ENCODE assay signal across 29 mouse cellular contexts in the genomic region with DNA sequence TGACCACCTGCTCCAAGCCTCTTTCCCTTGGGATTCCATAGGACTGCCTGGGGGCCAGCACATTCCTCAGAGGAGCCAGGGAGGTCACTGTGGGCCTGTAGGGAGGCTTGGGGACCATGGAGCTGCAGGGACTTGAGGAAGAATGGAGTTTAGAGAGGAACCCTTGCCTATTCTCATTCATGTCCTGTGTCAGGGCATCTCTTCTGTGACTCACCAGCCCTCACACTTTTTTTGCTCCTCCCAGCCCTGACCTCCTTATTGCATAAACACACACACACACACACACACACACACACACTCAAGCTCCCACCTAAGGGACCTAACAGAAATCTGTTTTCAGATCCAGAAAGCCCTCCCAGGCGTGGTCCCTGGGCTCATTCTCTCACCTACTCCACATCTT.
A peak's percentile ranks its signal among the peaks of the same experiment; 100 is the strongest.
DNase-seq lines count a peak whose midpoint lies in the region; ATAC-seq and TF ChIP-seq lines count a peak whose summit lies in the region.
"Had no signal": no experiment of that assay in that cellular context is flagged by ENCODE, and none has a peak within 500 bp of the region (broad histone marks: within the 10 kb centered on the region; RNA-seq: fewer than 3 reads in every experiment).

No protein-coding gene starts in this region.

- no peak for ATAC-seq in forebrain, embryonic 15.5 days (replicated peaks)
- no peak for ATAC-seq in midbrain, embryonic 11.5 days (ENCODE audit: low FRiP score)
- ATAC-seq in midbrain, postnatal 0 days (ENCODE audit: low FRiP score) = no peak
- no peak for ATAC-seq in midbrain, embryonic 15.5 days (replicated peaks)
- ATAC-seq: forebrain, embryonic 13.5 days; forebrain, postnatal 0 days; hindbrain, embryonic 16.5 days; inflammation-experienced regulatory T-cells, adult 6 months; intestine, embryonic 16.5 days; Patski had no signal

- peak; percentile 28 for DNase-seq in adrenal gland, postnatal 10 days
- no peak for DNase-seq in adrenal gland, postnatal 4 days (ENCODE audit: low spot score in 2 of 2)
- no peak for DNase-seq in forebrain, embryonic 10.5 days (ENCODE audit: extremely low spot score, low spot score)
- peak; percentile 81 for DNase-seq in midbrain, embryonic 11.5 days (ENCODE audit: low spot score, missing footprints)
- DNase-seq in midbrain, postnatal 0 days (ENCODE audit: low spot score) = no peak
- no peak for DNase-seq in liver
- DNase-seq: B cell, adult 2 months; cerebellum, adult 11-12 months; cerebellum, adult 8-10 months; cerebellum, postnatal 10 days; cerebellum, postnatal 36 days; embryo, embryonic 11 days; forebrain, postnatal 0 days; gastrocnemius, adult 2 months; gastrocnemius, postnatal 14 days; heart, adult 11 months had no signal

- no peaks in the 10 kb centered on the region for H3K36me3 ChIP-seq in forebrain, embryonic 10.5 days (replicated peaks)
- H3K36me3 ChIP-seq in forebrain, embryonic 15.5 days = no peaks in the 10 kb centered on the region
- no peaks in the 10 kb centered on the region for H3K36me3 ChIP-seq in midbrain, embryonic 11.5 days (ENCODE audit: control insufficient read depth, insufficient read depth, low read length)
- no peaks in the 10 kb centered on the region for H3K36me3 ChIP-seq in midbrain, postnatal 0 days (ENCODE audit: insufficient read depth, low read length)
- H3K36me3 ChIP-seq in midbrain, embryonic 15.5 days (replicated peaks) = no peaks in the 10 kb centered on the region
- H3K36me3 ChIP-seq: embryonic facial prominence, embryonic 10.5 days; embryonic facial prominence, embryonic 13.5 days; G1E; hindbrain, embryonic 13.5 days had no signal

- no peak overlapping the region for H3K4me2 ChIP-seq in forebrain, embryonic 15.5 days (replicated peaks)
- no peak overlapping the region for H3K4me2 ChIP-seq in midbrain, embryonic 11.5 days
- H3K4me2 ChIP-seq in midbrain, postnatal 0 days (ENCODE audit: low read depth, low read length, poor library complexity, severe bottlenecking) = no peak overlapping the region
- no peak overlapping the region for H3K4me2 ChIP-seq in midbrain, embryonic 15.5 days
- H3K4me2 ChIP-seq: embryonic facial prominence, embryonic 13.5 days; forebrain, embryonic 13.5 days; heart, embryonic 11.5 days; hindbrain, embryonic 13.5 days had no signal

- H3K27me3 ChIP-seq in forebrain, embryonic 10.5 days (ENCODE audit: poor library complexity, severe bottlenecking) = peaks cover 97% of the 10 kb centered on the region
- peaks cover 7% of the 10 kb centered on the region for H3K27me3 ChIP-seq in forebrain, embryonic 15.5 days
- no peaks in the 10 kb centered on the region for H3K27me3 ChIP-seq in midbrain, embryonic 11.5 days (ENCODE audit: control insufficient read depth, insufficient read depth, low read length)
- H3K27me3 ChIP-seq in midbrain, postnatal 0 days (ENCODE audit: insufficient read depth, low read length) = no peaks in the 10 kb centered on the region
- H3K27me3 ChIP-seq in midbrain, embryonic 15.5 days (replicated peaks) = no peaks in the 10 kb centered on the region
- H3K27me3 ChIP-seq: hindbrain, embryonic 13.5 days; Patski had no signal

- TF ChIP-seq CTCF in midbrain, postnatal 0 days (IDR thresholded peaks at IDR 0.05) = no peak

- H3K9ac ChIP-seq in forebrain, embryonic 15.5 days (replicated peaks) = no peak overlapping the region
- H3K9ac ChIP-seq in midbrain, embryonic 11.5 days (ENCODE audit: low read length) = no peak overlapping the region
- H3K9ac ChIP-seq in midbrain, postnatal 0 days (replicated peaks; ENCODE audit: low read length, poor library complexity, severe bottlenecking) = no peak overlapping the region
- no peak overlapping the region for H3K9ac ChIP-seq in midbrain, embryonic 15.5 days
- H3K9ac ChIP-seq: embryonic facial prominence, embryonic 13.5 days; forebrain, embryonic 13.5 days; forebrain, postnatal 0 days; hindbrain, embryonic 13.5 days had no signal

- no peak overlapping the region for H3K4me3 ChIP-seq in forebrain, embryonic 10.5 days
- no peak overlapping the region for H3K4me3 ChIP-seq in forebrain, embryonic 15.5 days
- no peak overlapping the region for H3K4me3 ChIP-seq in midbrain, embryonic 11.5 days (ENCODE audit: low read depth, low read length)
- no peak overlapping the region for H3K4me3 ChIP-seq in midbrain, postnatal 0 days (ENCODE audit: low read depth, low read length)
- H3K4me3 ChIP-seq in midbrain, embryonic 15.5 days = no peak overlapping the region
- H3K4me3 ChIP-seq: embryonic facial prominence, embryonic 10.5 days; embryonic facial prominence, embryonic 13.5 days; erythroblast, embryonic 14.5 days; forebrain, embryonic 13.5 days; gastrocnemius, adult 2 months; hindbrain, embryonic 13.5 days had no signal

- peaks cover 52% of the 10 kb centered on the region for H3K4me1 ChIP-seq in forebrain, embryonic 10.5 days
- peaks cover 15% of the 10 kb centered on the region for H3K4me1 ChIP-seq in forebrain, embryonic 15.5 days
- peaks cover 29% of the 10 kb centered on the region for H3K4me1 ChIP-seq in midbrain, embryonic 11.5 days (ENCODE audit: control insufficient read depth, insufficient read depth, low read length)
- H3K4me1 ChIP-seq in midbrain, postnatal 0 days (ENCODE audit: insufficient read depth, low read length) = 0 out of 2 replicates have a peak, but pooled peaks cover 2% of the 10 kb centered on the region
- H3K4me1 ChIP-seq in midbrain, embryonic 15.5 days = peaks cover 31% of the 10 kb centered on the region

- 0 out of 2 replicates have a peak overlapping the region, but pooled peaks have one; percentile 40 for H3K27ac ChIP-seq in forebrain, embryonic 10.5 days
- no peak overlapping the region for H3K27ac ChIP-seq in forebrain, embryonic 15.5 days (replicated peaks)
- no peak overlapping the region for H3K27ac ChIP-seq in midbrain, embryonic 11.5 days (ENCODE audit: low read depth, low read length)
- no peak overlapping the region for H3K27ac ChIP-seq in midbrain, postnatal 0 days (ENCODE audit: low read depth, low read length)
- H3K27ac ChIP-seq in midbrain, embryonic 15.5 days = 0 out of 2 replicates have a peak overlapping the region, but pooled peaks have one; percentile 45
- H3K27ac ChIP-seq: embryonic facial prominence, embryonic 10.5 days; embryonic facial prominence, embryonic 13.5 days; forebrain, embryonic 13.5 days; gastrocnemius, adult 2 months; hindbrain, embryonic 13.5 days had no signal

- H3K9me3 ChIP-seq in forebrain, embryonic 10.5 days = peaks cover 5% of the 10 kb centered on the region; the same call in 1 of the 2 replicates
- H3K9me3 ChIP-seq in forebrain, embryonic 15.5 days = no peaks in the 10 kb centered on the region
- H3K9me3 ChIP-seq in midbrain, embryonic 11.5 days (ENCODE audit: control insufficient read depth, low read length) = 0 out of 2 replicates have a peak, but pooled peaks cover 3% of the 10 kb centered on the region
- no peaks in the 10 kb centered on the region for H3K9me3 ChIP-seq in midbrain, postnatal 0 days (ENCODE audit: low read length)
- no peaks in the 10 kb centered on the region for H3K9me3 ChIP-seq in midbrain, embryonic 15.5 days
- H3K9me3 ChIP-seq: embryonic facial prominence, embryonic 10.5 days; embryonic facial prominence, embryonic 13.5 days; G1E; hindbrain, embryonic 13.5 days had no signal

- 65% methylated on average over 1 of the region's 1 CpGs for WGBS in forebrain, embryonic 10.5 days
- WGBS in forebrain, embryonic 15.5 days = 76% methylated on average over 1 of the region's 1 CpGs
- WGBS in midbrain, embryonic 11.5 days = 83% methylated on average over 1 of the region's 1 CpGs
- WGBS in midbrain, postnatal 0 days = 83% methylated on average over 1 of the region's 1 CpGs
- WGBS in midbrain, embryonic 15.5 days = 64% methylated on average over 1 of the region's 1 CpGs

Comparison
In these comparisons a context has a peak if more than half of its experiments do, and no peak if none do; other contexts are left out.
1. DNase-seq: peak in adrenal gland, postnatal 10 days (single experiment) and midbrain, embryonic 11.5 days (single experiment); none in adrenal gland, postnatal 4 days (0 of 2), forebrain, embryonic 10.5 days (single experiment), midbrain, postnatal 0 days (single experiment) and liver (single experiment).
2. H3K27ac ChIP-seq: peak in forebrain, embryonic 10.5 days (single experiment) and midbrain, embryonic 15.5 days (single experiment); none in forebrain, embryonic 15.5 days (single experiment), midbrain, embryonic 11.5 days (single experiment) and midbrain, postnatal 0 days (single experiment).